Mouse (Mus musculus) embryonic facial prominence, embryonic 13.5 days (tissue): Measurements from ENCODE around the gene Polq. TPM values are rescaled to one million over a fixed set of nuclear protein-coding genes. Genes with fewer than 3 reads are reported as not detected.
A peak's percentile ranks its signal among the peaks of the same experiment; 100 is the strongest.

Experiments
- ATAC-seq: fragments of 200-750 bp; cut with Nextera tagmentation; 2 replicates; pipeline ENCODE4 v1.8.0; 2017; ENCODE audit warnings: low read depth; ENCODE audit not compliant: insufficient number of reproducible peaks, insufficient read depth, low FRiP score, low TSS enrichment
- H3K27ac ChIP-seq: fragments of 300-500 bp; sonication (generic); 2 replicates; pipeline ENCODE4 v1.5.1; 2015; ENCODE audit warnings: moderate library complexity, mild to moderate bottlenecking, inconsistent platforms
- H3K27me3 ChIP-seq: fragments of 300-500 bp; sonication (generic); 2 replicates; pipeline ENCODE4 v1.6.1; 2015; ENCODE audit warnings: mild to moderate bottlenecking, inconsistent platforms
- H3K36me3 ChIP-seq: fragments of 300-500 bp; sonication (generic); 2 replicates; pipeline ENCODE4 v1.6.1; 2015; ENCODE audit warnings: mild to moderate bottlenecking, inconsistent platforms
- H3K4me1 ChIP-seq: fragments of 300-500 bp; sonication (generic); 2 replicates; pipeline ENCODE4 v1.6.1; 2015; ENCODE audit warnings: inconsistent platforms
- H3K4me2 ChIP-seq: fragments of 300-500 bp; sonication (generic); 2 replicates; pipeline ENCODE4 v1.6.1; 2015; ENCODE audit warnings: moderate library complexity, mild to moderate bottlenecking, inconsistent platforms
- H3K4me3 ChIP-seq: fragments of 300-500 bp; sonication (generic); 2 replicates; pipeline ENCODE4 v1.5.1; 2015; ENCODE audit warnings: mild to moderate bottlenecking, inconsistent platforms
- H3K9ac ChIP-seq: fragments of 300-500 bp; sonication (generic); 2 replicates; pipeline ENCODE4 v1.6.1; 2015; ENCODE audit warnings: mild to moderate bottlenecking, inconsistent platforms
- H3K9me3 ChIP-seq: fragments of 300-500 bp; sonication (generic); 2 replicates; pipeline ENCODE4 v1.6.1; 2016; ENCODE audit warnings: inconsistent platforms
- WGBS: fragments of 180-500 bp; shearing (Covaris S2); methylation state at CpG from one replicate; pipeline ENCODE4 v1.1.7; 2015; ENCODE audit warnings: mixed read lengths; 5-methylcytosine and 5-hydroxymethylcytosine counted together
- polyA plus RNA-seq: library from polyadenylated mRNA; unstranded; fragments of >200 nt; fragmentation: Nextera tagmentation; extraction: Ambion mirVana; gene quantifications from 2 replicates; pipeline ENCODE4 v1.2.1, GENCODE M21; 2015

The Polq gene
- polyA plus RNA-seq, 1 experiment from 2014 or later, result 9.1 TPM

GRCm38 (mm10) chr16:37009262-37009661 is 2.3 kb upstream of the Polq start:
- no peak overlapping the region for H3K4me2 ChIP-seq
- no peak overlapping the region for H3K4me3 ChIP-seq
- no peaks in the 10 kb centered on the region for H3K27me3 ChIP-seq
- no peak overlapping the region for H3K27ac ChIP-seq
- peaks cover 14% of the 10 kb centered on the region for H3K4me1 ChIP-seq
- no peaks in the 10 kb centered on the region for H3K9me3 ChIP-seq
- 70% methylated on average over 6 of the region's 6 CpGs for WGBS
- H3K36me3 ChIP-seq, result 0 out of 2 replicates have a peak, but pooled peaks cover under 1% of the 10 kb centered on the region
- ATAC-seq, result no peak
- no peak overlapping the region for H3K9ac ChIP-seq

- H3K9me3 ChIP-seq, result no peaks in the 10 kb centered on the region
- H3K4me3 ChIP-seq, result no peak overlapping the region
- peak overlapping the region; percentile 82; the same call in 1 of the 2 replicates for H3K4me2 ChIP-seq
- ATAC-seq, result no peak
- H3K9ac ChIP-seq, result no peak overlapping the region
- H3K4me1 ChIP-seq, result peaks cover 14% of the 10 kb centered on the region
- H3K27me3 ChIP-seq, result no peaks in the 10 kb centered on the region
- 57% methylated on average over 4 of the region's 4 CpGs for WGBS
- H3K36me3 ChIP-seq, result peaks cover 8% of the 10 kb centered on the region; the same call in 1 of the 2 replicates
- no peak overlapping the region for H3K27ac ChIP-seq
Observed at GRCm38 (mm10) chr16:37010370-37010769, 1.2 kb upstream of the Polq start.

- Histone ChIP-seq H3K36me3 (peaks cover 8% of the 10 kb centered on the region; the same call in 1 of the 2 replicates), H3K9ac (peak overlapping the region; percentile 79), H3K4me2 (peak overlapping the region; percentile 82), H3K4me1 (peaks cover 14% of the 10 kb centered on the region), H3K27me3 (no peaks in the 10 kb centered on the region), H3K27ac (no peak overlapping the region), H3K9me3 (no peaks in the 10 kb centered on the region), H3K4me3 (peak overlapping the region; percentile 73)
- ATAC-seq, result no peak
- WGBS, result 1% methylated on average over 26 of the region's 26 CpGs
Observed at GRCm38 (mm10) chr16:37011922-37012289, 320 bp downstream of the Polq start.

- Histone ChIP-seq H3K4me1 (peaks cover 14% of the 10 kb centered on the region), H3K4me3 (peak overlapping the region; percentile 73), H3K9me3 (no peaks in the 10 kb centered on the region), H3K27me3 (no peaks in the 10 kb centered on the region), H3K36me3 (peaks cover 8% of the 10 kb centered on the region; the same call in 1 of the 2 replicates), H3K27ac (no peak overlapping the region), H3K4me2 (peak overlapping the region; percentile 82), H3K9ac (peak overlapping the region; percentile 79)
- ATAC-seq, result no peak
- 63% methylated on average over 5 of the region's 5 CpGs for WGBS
Observed at GRCm38 (mm10) chr16:37012336-37012735, 750 bp downstream of the Polq start.

GRCm38 (mm10) chr16:37027581-37027980 is 16.0 kb downstream of the Polq start:
- H3K27me3 ChIP-seq, result no peaks in the 10 kb centered on the region
- peaks cover 12% of the 10 kb centered on the region; the same call in 1 of the 2 replicates for H3K36me3 ChIP-seq
- H3K4me3 ChIP-seq, result no peak overlapping the region
- WGBS, result 75% methylated on average over 3 of the region's 3 CpGs
- H3K9ac ChIP-seq, result no peak overlapping the region
- no peak overlapping the region for H3K27ac ChIP-seq
- H3K9me3 ChIP-seq, result no peaks in the 10 kb centered on the region
- no peak overlapping the region for H3K4me2 ChIP-seq
- no peak for ATAC-seq
- H3K4me1 ChIP-seq, result no peaks in the 10 kb centered on the region

GRCm38 (mm10) chr16:37031996-37032395 is 20.4 kb downstream of the Polq start:
- Histone ChIP-seq H3K9ac (no peak overlapping the region), H3K4me1 (no peaks in the 10 kb centered on the region), H3K9me3 (no peaks in the 10 kb centered on the region), H3K27ac (no peak overlapping the region), H3K27me3 (no peaks in the 10 kb centered on the region), H3K4me2 (no peak overlapping the region), H3K4me3 (no peak overlapping the region), H3K36me3 (peaks cover 25% of the 10 kb centered on the region)
- WGBS, result 79% methylated on average over 3 of the region's 3 CpGs
- no peak for ATAC-seq

GRCm38 (mm10) chr16:37034751-37035150 is 23.2 kb downstream of the Polq start:
- 96% methylated on average over 8 of the region's 8 CpGs for WGBS
- Histone ChIP-seq H3K36me3 (peaks cover 19% of the 10 kb centered on the region), H3K4me3 (no peak overlapping the region), H3K9ac (no peak overlapping the region), H3K27me3 (no peaks in the 10 kb centered on the region), H3K9me3 (no peaks in the 10 kb centered on the region), H3K4me1 (no peaks in the 10 kb centered on the region), H3K4me2 (no peak overlapping the region), H3K27ac (no peak overlapping the region)
- no peak for ATAC-seq

- ATAC-seq, result no peak
- Histone ChIP-seq H3K9ac (no peak overlapping the region), H3K4me1 (no peaks in the 10 kb centered on the region), H3K27ac (no peak overlapping the region), H3K36me3 (peaks cover 34% of the 10 kb centered on the region), H3K27me3 (no peaks in the 10 kb centered on the region), H3K9me3 (no peaks in the 10 kb centered on the region), H3K4me3 (no peak overlapping the region), H3K4me2 (no peak overlapping the region)
- 91% methylated on average over 3 of the region's 3 CpGs for WGBS
Observed at GRCm38 (mm10) chr16:37059631-37060030, 48.0 kb downstream of the Polq start.

GRCm38 (mm10) chr16:37061261-37061660 is 49.7 kb downstream of the Polq start:
- Histone ChIP-seq H3K9ac (no peak overlapping the region), H3K4me2 (no peak overlapping the region), H3K4me3 (no peak overlapping the region), H3K27ac (no peak overlapping the region), H3K27me3 (no peaks in the 10 kb centered on the region), H3K36me3 (peaks cover 34% of the 10 kb centered on the region), H3K9me3 (no peaks in the 10 kb centered on the region), H3K4me1 (no peaks in the 10 kb centered on the region)
- WGBS, result 97% methylated on average over 4 of the region's 4 CpGs
- no peak for ATAC-seq

- Histone ChIP-seq H3K9me3 (no peaks in the 10 kb centered on the region), H3K4me3 (no peak overlapping the region), H3K27me3 (no peaks in the 10 kb centered on the region), H3K4me2 (no peak overlapping the region), H3K9ac (no peak overlapping the region), H3K36me3 (peaks cover 34% of the 10 kb centered on the region), H3K4me1 (no peaks in the 10 kb centered on the region), H3K27ac (no peak overlapping the region)
- WGBS, result 92% methylated on average over 5 of the region's 5 CpGs
- ATAC-seq, result no peak
Observed at GRCm38 (mm10) chr16:37072354-37072753, 60.8 kb downstream of the Polq start.

- 70% methylated on average over 1 of the region's 1 CpGs for WGBS
- Histone ChIP-seq H3K4me3 (no peak overlapping the region), H3K4me1 (no peaks in the 10 kb centered on the region), H3K9me3 (no peaks in the 10 kb centered on the region), H3K4me2 (no peak overlapping the region), H3K9ac (no peak overlapping the region), H3K27ac (no peak overlapping the region), H3K27me3 (no peaks in the 10 kb centered on the region), H3K36me3 (peaks cover 44% of the 10 kb centered on the region)
- ATAC-seq, result no peak
Observed at GRCm38 (mm10) chr16:37089648-37090047, 78.1 kb downstream of the Polq start.

- Histone ChIP-seq H3K4me3 (no peak overlapping the region), H3K36me3 (peaks cover 34% of the 10 kb centered on the region), H3K4me2 (no peak overlapping the region), H3K27me3 (no peaks in the 10 kb centered on the region), H3K4me1 (no peaks in the 10 kb centered on the region), H3K27ac (no peak overlapping the region), H3K9me3 (no peaks in the 10 kb centered on the region), H3K9ac (no peak overlapping the region)
- ATAC-seq, result no peak
- 83% methylated on average over 4 of the region's 4 CpGs for WGBS
Observed at GRCm38 (mm10) chr16:37094169-37094833, 82.7 kb downstream of the Polq start.
